ENCODE assay signal across 25 mouse cellular contexts in the genomic region with DNA sequence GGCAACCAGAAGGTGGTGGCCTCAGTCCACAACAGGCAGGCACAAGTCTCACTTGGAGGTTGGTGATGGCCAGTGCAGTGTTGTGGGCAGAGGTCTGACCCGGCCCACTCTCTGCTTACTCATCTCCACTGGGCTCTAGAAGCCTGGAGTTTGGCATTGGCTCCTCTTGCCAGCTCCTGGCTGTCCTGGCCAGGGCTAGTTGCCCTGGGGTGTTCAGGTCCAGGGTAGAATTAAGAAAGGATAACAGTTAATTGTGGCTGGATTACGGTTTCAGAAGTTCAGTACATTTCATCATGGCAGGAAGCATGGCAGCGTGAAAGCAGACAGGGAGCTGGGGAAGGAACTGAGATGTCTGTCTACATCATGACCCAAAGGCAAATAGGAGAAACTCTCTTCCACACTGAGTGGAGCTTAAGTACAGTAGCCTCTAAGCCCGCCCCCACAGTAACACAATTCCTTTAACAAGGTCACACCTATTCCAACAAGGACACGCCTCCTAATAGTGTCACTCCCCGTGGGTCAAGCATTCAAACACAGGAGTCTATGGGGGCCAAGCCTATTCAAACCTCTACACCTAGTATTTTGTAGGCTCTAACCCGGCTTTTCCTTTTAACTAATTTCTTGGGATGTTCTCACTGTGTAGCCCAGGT.
A peak's percentile ranks its signal among the peaks of the same experiment; 100 is the strongest.
DNase-seq lines count a peak whose midpoint lies in the region; ATAC-seq and TF ChIP-seq lines count a peak whose summit lies in the region.
"Had no signal": no experiment of that assay in that cellular context is flagged by ENCODE, and none has a peak within 500 bp of the region (broad histone marks: within the 10 kb centered on the region; RNA-seq: fewer than 3 reads in every experiment).

No protein-coding gene starts in this region.

- H3K27me3 ChIP-seq in kidney, embryonic 14.5 days (ENCODE audit: control insufficient read depth, insufficient read depth, low read length), result no peaks in the 10 kb centered on the region
- H3K27me3 ChIP-seq in heart, adult 2 months (ENCODE audit: control insufficient read depth, insufficient read depth, low read length), result no peaks in the 10 kb centered on the region
- H3K27me3 ChIP-seq: CH12.LX; embryonic facial prominence, embryonic 12.5 days; hindbrain, embryonic 13.5 days; limb, embryonic 15.5 days had no signal

- H3K4me2 ChIP-seq in kidney, embryonic 14.5 days (replicated peaks; ENCODE audit: low read depth, low read length), result no peak overlapping the region
- H3K4me2 ChIP-seq: embryonic facial prominence, embryonic 12.5 days; hindbrain, embryonic 13.5 days; limb, embryonic 15.5 days; lung, embryonic 14.5 days had no signal

- no peak overlapping the region for H3K4me3 ChIP-seq in kidney, embryonic 14.5 days (ENCODE audit: low read length)
- H3K4me3 ChIP-seq in heart, adult 2 months, result no peak overlapping the region
- H3K4me3 ChIP-seq: embryonic facial prominence, embryonic 12.5 days; erythroblast, embryonic 14.5 days; hindbrain, embryonic 13.5 days; limb, embryonic 15.5 days had no signal

- peak; percentile 45 for DNase-seq in heart, adult 11 months
- no peak for DNase-seq in heart, postnatal 4 days
- DNase-seq in kidney, postnatal 36 days, result peak; percentile 51 to 53
- DNase-seq in Muller cell, postnatal 12 days (ENCODE audit: inconsistent ontology term), result peak; percentile 34
- no peak for DNase-seq in left cerebral cortex, adult 11 months (ENCODE audit: low spot score)
- no peak for DNase-seq in heart, adult 2 months
- DNase-seq: adrenal gland, postnatal 10 days; B cell, adult 2 months; cerebellum, adult 18-20 months; cerebellum, postnatal 14 days; left cerebral cortex, postnatal 4 days; lung, embryonic 14.5 days; lung, postnatal 4 days; right cerebral cortex, adult 18-20 months; right cerebral cortex, postnatal 4 days; thymus, postnatal 25 days had no signal

- WGBS in kidney, embryonic 14.5 days, result 72% methylated on average over 7 of the region's 7 CpGs
- 82% methylated on average over 7 of the region's 7 CpGs for WGBS in heart, adult 2 months

- no peaks in the 10 kb centered on the region for H3K9me3 ChIP-seq in kidney, embryonic 14.5 days (ENCODE audit: control insufficient read depth, low read length)
- H3K9me3 ChIP-seq: embryonic facial prominence, embryonic 12.5 days; hindbrain, embryonic 13.5 days; limb, embryonic 15.5 days had no signal

- TF ChIP-seq EP300 in heart, adult 2 months (IDR thresholded peaks at IDR 0.05; ENCODE audit: insufficient read depth, low read depth, low read length), result no peak

- TF ChIP-seq POLR2A in heart, adult 2 months (IDR thresholded peaks at IDR 0.05; ENCODE audit: insufficient read depth, low read depth, low read length), result no peak

- H3K9ac ChIP-seq in kidney, embryonic 14.5 days (ENCODE audit: low read depth, low read length), result no peak overlapping the region
- no peak overlapping the region for H3K9ac ChIP-seq in heart, adult 2 months (ENCODE audit: low read depth, low read length)
- H3K9ac ChIP-seq: embryonic facial prominence, embryonic 12.5 days; hindbrain, embryonic 13.5 days; limb, embryonic 15.5 days; liver, embryonic 14.5 days; lung, embryonic 14.5 days had no signal

- TF ChIP-seq CTCF in heart, adult 2 months (IDR thresholded peaks at IDR 0.05), result no peak

- no peaks in the 10 kb centered on the region for H3K79me2 ChIP-seq in heart, adult 2 months (replicated peaks; ENCODE audit: control insufficient read depth, insufficient read depth, low read length)

- H3K36me3 ChIP-seq in kidney, embryonic 14.5 days (ENCODE audit: control insufficient read depth, insufficient read depth, low read length), result no peaks in the 10 kb centered on the region
- H3K36me3 ChIP-seq in heart, adult 2 months (ENCODE audit: control insufficient read depth, insufficient read depth, low read length), result no peaks in the 10 kb centered on the region
- H3K36me3 ChIP-seq: embryonic facial prominence, embryonic 12.5 days; hindbrain, embryonic 13.5 days; limb, embryonic 15.5 days had no signal

- intact Hi-C loops in heart, adult 2 months (cut with DNase I), result no loop called here

- ATAC-seq in kidney, embryonic 14.5 days (ENCODE audit: low FRiP score, low TSS enrichment), result no peak
- peak; percentile 25; the same call in 1 of the 2 replicates for ATAC-seq in granulocyte monocyte progenitor cell, adult 5-6 weeks (replicated peaks; ENCODE audit: poor library complexity, severe bottlenecking)
- ATAC-seq: forebrain, embryonic 14.5 days had no signal

- peaks cover 10% of the 10 kb centered on the region for H3K4me1 ChIP-seq in kidney, embryonic 14.5 days (ENCODE audit: control insufficient read depth, insufficient read depth, low read length)
- H3K4me1 ChIP-seq in heart, adult 2 months (ENCODE audit: control insufficient read depth, insufficient read depth, low read length), result no peaks in the 10 kb centered on the region

- H3K27ac ChIP-seq in kidney, embryonic 14.5 days (ENCODE audit: low read depth, low read length), result no peak overlapping the region
- H3K27ac ChIP-seq in heart, adult 2 months, result no peak overlapping the region
- H3K27ac ChIP-seq: embryonic facial prominence, embryonic 12.5 days; hindbrain, embryonic 13.5 days; limb, embryonic 15.5 days; liver, embryonic 14.5 days had no signal

Comparison
In these comparisons a context has a peak if more than half of its experiments do, and no peak if none do; other contexts are left out.
1. DNase-seq: peak in heart, adult 11 months (single experiment), kidney, postnatal 36 days (2 of 2) and Muller cell, postnatal 12 days (single experiment); none in heart, postnatal 4 days (single experiment), left cerebral cortex, adult 11 months (single experiment) and heart, adult 2 months (0 of 2).